Mouse (Mus musculus) adrenal gland, adult 18-20 months (tissue): Measurements from ENCODE around the gene Myom3. TPM values are rescaled to one million over a fixed set of nuclear protein-coding genes. Genes with fewer than 3 reads are reported as not detected.

Experiments
- DNase-seq, 2 experiments: peaks; one replicate each; pipeline ENCODE4 v3.0.0; 2021 to 2022; ENCODE audit warnings: low spot score in 2 of 2
- total RNA-seq, 2 experiments: library from RNA; stranded (reverse); gene quantifications; 1 replicate in 1 of 2; 2 replicates in 1 of 2; pipeline ENCODE4 v1.2.3; 2021

Myom3 gene
- total RNA-seq, 2 experiments from 2014 or later = 0.20 to 1.1 TPM

DNA sequence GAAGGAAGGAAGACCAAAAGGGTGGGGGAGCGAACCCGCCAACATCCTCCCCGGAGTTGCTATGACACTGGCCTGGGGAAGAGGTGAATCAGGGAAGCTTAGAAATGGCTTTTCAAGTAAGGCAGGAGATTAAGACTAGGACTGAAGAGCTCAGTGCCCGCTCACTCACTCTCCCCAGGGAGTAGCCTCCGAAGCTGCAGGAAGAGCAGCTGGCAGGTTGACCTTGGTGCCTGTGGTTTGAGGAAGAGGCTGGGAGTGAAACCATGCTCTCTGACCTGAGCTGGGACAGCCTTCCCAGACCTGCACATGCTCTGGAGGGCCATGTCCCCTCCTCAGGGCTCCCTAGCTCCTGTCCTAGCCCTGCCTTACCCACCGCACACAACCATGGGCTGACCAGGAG is 690 bp upstream of the Myom3 start:
- no peak for DNase-seq

DNA sequence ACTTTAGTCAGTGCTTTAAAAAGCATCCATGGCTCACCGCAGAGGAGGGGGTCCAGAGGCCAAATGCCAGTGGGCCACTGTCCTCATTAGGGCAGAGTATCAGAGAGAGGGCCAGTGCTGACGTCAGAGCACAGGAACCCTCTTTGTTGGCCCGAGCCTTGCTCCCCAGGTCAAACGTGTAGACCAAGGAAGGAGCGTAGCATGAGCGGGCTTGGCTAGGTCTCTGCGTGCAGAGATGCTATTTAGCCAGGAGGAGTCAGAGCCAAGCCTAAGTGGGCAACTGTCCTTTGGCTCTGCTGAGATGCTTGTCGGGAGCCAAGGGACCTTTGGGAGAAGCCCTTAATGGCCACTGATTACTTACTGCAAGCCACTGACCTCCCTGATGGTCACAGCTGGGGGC is 1.5 kb downstream of the Myom3 start:
- DNase-seq = no peak

DNA sequence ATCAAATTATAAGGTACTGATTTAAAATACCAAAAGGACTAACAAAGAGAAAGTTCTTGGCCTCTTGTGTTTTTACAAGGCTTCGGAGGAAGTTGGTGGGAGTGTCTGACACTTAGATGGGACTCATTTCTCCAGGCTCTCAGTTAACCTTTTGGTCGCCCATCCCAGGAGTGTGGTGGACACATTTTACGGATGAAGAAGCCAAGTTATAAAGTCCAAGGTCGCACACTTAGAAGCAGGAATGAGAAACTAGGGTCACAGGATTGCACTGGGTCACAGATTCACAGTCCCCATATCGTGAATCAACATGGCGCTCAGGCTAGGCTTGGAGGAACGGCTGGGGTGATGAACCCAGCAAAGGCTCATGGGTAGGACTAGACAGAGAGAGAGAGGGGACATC is 2.1 kb downstream of the Myom3 start:
- DNase-seq = no peak

DNA sequence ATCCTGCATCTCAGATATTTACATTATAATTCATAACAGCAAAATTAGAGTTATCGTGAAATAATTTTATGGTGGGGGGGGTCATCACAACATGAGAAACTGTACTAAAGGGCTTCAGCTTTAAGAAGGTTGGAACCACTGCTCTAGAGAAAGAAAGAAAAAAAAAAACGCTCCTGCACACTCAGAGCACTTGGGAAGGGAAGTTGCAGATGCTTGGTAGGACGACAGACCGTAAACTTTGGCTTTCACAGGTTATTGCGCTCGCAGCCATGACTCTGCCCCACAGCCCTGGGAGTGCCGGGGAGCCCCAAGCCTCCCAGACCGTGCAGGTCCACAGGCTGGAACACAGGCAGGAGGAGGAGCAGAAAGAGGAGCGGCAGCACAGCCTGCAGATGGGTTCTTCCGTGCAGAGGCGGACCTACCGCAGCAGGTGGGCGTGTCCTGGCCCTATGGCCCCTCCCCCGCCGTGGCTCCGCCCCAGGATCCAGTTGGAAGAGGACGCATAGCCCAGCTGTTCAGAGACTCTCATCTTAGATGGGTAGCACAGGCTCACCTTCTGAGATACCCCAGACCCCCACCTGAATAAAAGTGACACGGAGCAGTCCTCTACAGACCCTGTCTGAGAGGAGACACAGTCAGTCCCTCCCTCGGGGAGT is 2.9 kb downstream of the Myom3 start:
- peak; percentile 44 for DNase-seq

DNA sequence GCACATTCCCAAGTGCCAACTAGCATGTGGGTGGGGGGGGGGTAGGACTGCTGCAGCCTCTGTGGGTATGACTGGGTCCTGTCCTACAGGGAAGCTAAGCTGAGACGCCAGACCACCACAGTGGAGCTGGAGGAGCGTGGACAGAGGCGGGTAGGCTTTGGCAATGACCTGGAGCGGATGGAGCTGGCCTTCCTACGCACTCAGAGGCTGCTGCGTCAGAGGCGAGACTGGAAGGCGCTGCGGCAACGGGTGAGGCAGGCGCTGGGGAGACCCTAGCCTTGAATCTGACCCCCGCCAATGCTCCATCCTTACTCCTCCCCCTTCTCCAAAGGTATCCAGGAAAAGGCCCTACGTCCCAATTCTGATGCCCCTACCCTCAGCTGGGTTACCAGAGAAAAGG is 5.2 kb downstream of the Myom3 start:
- no peak for DNase-seq

DNA sequence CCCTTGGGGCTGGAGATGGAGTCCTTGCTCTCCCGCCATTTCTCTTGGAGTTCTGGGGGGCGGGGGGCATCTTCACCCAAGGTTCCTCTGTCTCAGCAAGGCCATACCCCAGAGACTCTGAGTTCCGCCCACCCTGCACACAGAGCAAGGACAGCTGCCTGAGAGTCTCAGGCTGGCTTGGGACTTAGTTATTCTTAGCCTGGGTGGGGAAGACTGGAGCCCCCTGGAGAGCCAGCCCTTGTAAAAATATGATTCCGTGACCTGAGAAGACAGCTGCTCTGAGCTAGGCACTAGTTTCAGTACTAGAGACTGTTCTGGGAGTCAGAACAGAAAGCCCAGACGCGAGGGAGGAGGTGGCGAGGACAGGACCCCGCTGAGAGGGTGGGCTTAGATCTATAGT is 6.2 kb downstream of the Myom3 start:
- DNase-seq = no peak

DNA sequence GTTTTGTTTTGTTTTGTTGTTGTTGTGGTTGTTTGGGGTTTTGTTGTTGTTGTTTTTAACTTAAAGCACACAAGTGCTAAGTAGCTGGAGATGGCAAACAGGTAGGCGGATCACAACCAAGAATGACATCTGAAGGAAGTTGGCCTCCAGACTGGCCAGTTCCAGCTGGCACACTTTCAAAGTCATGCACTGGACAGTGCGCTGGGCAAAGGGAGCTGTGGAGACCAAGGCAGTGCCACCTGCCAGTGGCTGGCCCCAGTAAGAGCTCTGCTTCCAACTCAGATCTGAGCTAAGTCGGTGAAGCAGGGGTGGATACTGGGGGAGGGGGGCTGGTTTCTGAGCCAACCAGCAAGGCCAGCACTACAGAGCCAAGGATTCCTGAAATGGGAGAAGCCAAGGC is 7.5 kb downstream of the Myom3 start:
- DNase-seq = peak in 1 of 2 experiments; percentile 19

DNA sequence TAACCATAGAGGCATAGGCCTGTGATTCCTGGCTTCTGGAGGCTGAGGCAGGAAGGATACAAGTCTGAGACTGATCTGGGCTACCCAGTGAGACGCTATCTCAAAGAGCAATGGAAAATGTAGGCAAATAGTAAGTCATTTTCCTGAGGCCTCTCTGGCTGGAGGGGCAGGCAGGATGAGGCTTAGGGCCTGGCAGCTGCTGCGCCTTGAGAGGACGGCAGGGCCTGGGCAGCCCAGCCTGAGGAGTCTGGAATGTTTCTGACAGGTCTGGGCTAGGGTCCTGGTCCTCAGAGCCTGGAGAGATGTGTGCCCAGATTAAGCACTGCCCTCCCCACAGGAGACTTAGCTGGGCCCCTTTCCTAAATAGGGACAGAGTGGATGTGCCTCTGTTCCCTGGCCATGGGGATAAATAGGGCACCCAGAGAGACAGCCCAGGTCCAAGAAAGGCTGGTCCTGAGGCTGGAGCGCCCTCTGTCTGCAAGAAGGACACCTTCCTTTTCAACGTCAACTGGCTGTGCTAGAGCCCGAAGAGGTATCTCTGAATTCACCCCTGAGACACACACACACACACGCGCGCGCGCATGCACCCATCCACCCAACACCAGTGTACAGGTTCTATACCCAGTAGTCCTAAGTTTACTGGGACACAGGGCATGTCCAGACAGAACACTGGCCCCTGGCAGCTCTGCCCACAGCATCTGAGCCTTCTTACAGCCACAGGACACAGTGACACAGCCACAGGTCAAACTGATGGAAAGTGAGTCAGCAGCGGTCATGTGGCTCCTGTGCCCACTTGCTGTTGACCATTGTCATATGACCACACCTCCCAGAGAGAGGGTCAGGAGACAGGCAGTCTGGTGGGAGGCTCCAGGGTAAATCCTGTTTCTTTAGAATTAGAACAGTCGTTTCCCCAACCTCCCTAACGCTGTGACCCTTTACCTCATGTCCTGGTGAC is 9.3 kb downstream of the Myom3 start:
- peak; percentile 40 to 47 for DNase-seq

DNA sequence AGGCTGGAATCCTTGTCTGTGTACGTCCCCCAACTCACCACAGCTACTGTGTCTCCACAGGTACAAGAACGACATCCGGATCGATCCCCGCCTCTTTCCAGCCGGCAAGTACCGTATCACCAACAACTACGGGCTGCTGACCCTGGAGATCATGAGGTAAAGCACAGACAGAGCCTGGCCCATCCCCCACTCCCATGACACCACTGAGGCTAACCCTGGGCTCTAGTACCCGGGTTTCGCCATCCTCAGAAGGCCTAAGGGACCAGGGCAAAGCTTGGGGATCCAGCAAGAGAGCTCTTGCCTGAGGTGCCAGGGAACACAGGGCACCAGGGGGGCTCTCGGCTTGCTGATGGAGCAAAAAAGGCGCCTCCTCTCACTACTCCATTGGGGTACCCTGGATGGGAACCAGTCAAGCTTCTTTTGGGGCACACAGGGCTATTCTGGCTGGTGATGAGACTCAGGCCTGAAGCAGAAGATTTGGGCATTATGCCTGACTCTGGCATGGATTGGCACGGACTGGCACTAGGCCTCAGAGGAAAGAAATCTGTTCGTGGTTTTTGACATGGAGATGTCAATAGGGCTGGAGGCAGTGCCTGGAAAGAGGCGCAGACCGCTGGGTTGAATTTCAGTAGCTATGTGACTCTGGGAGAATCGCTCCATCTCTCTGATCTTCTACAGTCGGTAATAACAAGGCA is 11.2 kb downstream of the Myom3 start:
- no peak for DNase-seq

DNA sequence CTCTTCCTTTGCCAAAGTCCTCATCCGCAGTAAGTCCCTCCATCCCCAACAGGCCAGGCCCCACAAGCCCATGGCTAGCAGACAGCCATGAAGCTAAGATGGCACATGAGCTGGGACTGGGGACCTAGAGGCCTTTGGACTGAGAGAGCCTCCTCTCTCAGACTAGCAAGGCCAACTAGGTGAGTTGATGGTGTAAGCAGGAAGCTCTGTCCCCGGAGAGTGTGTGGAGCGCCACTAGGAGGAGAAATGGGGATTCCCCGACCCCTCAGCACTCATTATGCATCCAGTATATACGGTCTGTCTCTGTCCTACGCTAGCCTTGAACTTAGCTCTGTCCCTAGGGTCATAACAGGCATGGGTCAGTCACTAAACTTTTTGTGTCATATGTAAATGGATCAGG is 12.1 kb downstream of the Myom3 start:
- DNase-seq = no peak

DNA sequence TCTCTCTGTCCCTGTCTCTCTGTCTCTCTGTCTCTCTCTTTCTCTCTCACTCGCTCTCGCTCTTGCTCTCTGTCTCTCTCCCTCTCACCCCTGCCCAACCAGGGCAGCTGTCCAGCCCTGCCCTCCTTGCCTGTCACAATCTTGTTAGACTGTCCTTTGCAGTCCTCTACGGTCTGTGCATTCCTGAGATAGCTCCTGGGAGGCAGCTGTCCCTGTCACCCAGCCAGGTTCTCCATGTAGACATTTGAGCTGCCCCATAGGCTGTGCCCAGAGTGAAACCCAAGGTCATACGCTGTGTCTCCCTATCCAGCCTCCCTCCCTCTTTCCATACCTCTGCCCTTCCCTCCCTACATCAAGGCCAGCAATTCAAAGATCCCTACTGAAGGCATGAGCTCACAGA is 13.2 kb downstream of the Myom3 start:
- no peak for DNase-seq

DNA sequence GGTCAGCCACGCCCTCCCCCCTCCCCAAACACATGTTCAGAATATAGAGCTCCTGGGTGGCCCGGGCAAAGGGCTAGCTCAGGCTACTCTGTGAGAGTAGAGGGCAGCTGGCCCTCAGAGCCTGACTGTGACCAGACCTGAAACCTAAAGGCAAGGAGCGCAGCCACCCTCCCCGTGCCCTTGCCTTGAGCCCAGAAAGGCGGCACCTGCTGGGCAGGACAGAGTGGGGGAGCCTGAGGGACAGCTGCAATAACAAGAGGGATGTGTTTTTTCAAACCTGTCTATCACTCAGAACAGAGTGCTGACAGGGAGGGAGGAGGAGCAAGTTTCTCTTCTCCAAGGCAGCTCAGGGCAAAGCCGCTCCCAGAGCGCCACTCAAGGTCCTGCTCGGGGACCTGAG is 15.0 kb downstream of the Myom3 start:
- no peak for DNase-seq

DNA sequence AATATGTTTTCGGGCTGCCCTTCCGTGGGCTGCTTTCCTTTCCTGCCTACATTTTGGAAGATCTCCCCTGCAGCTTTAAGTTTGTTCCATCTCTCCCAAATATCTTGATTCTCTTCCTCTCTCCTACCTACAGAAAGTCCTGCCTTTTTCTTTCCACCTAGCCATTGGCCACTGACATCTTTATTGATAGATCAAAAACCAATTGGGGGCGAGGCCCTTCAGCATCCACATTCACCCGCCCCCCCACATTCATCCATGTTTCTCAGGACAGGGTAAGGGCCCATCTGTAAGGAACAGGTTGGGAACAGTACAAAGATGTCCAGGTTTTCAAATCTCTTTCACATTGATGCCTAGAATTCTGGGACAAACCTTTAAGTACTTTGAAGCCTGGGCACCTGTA is 17.3 kb downstream of the Myom3 start:
- DNase-seq = no peak

DNA sequence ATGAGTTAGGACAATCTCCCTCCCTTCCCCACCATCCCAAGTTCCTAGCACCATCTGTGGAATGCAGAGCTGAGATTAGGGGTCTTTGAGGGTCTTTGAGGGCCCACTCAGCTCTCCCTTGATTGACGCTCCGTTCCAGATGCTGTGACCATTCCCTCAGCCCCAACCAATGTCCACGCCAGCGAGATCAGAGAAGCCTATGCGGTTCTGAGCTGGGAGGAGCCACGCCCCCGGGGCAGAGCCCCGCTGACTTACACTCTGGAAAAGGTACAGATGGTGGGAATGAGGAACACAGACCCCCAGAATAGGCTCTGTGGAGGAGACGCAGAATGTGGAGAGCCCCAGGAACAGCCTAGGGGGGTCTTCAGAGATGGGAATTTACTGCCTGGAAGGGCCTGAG is 20.1 kb downstream of the Myom3 start:
- DNase-seq = no peak

DNA sequence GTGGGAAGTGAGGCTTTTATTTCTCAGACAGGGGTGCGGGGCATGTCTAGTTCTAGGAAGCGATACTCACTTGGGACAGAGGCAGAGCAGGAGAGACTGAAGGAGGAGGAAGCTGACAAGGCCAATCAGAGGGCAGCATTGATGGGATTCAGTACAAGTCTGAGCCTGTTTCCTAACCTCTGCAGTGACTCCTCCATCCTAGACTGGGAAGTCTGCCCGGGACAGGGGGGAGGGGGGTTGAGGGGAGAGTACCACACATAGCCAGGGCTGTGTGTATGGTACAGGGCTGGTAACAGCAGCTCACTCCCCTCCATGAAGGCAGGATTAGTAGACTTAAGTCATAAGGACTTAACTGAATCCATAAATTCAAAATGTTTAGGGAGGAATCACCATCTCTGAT is 20.7 kb downstream of the Myom3 start:
- DNase-seq = no peak

DNA sequence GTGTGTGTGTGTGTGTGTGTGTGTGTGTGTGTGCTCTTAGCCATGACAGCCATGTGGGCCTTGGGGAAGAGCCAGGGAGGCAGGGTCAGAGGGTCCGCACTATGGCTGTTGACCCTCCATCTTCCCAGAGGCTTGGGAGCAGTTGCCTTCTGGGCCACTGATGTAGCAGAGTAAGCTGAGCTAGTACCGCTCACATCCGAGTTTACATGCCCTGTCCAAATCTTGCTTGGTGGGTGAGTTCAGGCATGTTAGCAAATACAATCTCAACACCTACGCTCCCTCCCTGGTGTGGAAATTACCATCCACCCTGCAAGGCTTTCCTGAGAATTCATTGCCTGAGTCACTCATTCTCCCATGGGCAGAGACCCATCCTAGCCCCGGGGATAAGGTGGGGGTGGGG is 21.8 kb downstream of the Myom3 start:
- no peak for DNase-seq

DNA sequence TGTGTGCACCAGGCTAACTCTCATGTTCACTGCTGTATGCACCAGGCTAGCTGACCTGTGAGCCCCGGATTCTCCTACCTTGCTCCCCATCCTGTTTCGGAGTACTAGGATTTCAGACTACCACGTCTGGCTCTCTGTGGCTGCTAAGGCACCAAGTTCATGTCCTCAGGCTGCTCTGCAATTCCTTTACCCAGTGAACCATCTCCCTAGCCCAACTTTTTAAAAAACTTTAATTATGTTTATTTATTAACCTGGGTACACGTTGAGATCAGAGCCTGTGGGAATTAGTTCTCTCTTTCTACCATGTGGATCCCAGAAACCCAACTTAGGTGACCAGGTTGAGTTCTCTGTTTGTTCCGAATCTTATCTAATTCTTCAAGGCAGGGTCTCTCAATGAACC is 27.1 kb downstream of the Myom3 start:
- DNase-seq = no peak

DNA sequence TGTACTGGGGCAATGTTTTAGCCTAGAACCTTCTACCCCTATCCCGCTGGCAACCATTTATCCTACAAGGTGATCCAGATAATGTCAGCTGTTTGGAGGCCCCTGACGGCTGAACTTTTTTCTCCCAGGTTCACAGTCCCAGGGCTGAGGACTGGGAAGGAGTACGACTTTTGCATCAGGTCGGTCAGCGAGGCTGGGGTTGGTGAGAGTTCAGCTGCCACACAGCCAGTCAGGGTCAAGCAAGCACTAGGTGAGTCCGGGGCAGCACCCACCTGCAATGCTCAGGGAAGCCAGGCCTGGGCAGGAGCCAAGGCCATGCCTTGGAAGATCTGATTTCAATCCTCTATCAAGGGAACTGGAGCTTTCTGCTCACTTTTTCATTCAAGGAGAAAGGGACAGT is 27.8 kb downstream of the Myom3 start:
- DNase-seq = no peak

DNA sequence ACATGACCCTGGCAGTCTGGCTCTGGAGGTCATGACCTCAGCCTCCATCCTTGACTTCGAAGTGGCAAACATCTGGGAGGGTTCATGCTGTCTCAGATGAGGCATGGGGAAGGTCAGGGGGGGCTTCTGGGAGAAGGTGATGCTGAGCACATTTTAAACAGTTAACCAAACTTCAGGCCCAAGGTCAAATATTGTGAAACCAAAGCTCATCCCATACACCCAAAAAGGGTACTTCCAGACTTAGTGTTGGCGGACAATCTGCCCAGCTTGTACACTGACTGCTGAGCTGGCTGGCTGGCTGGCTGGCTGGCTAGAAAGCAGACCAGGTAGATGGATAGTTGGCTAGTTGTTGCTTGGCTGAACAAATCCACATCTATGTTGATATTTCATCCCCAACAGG is 29.6 kb downstream of the Myom3 start:
- DNase-seq = no peak

DNA sequence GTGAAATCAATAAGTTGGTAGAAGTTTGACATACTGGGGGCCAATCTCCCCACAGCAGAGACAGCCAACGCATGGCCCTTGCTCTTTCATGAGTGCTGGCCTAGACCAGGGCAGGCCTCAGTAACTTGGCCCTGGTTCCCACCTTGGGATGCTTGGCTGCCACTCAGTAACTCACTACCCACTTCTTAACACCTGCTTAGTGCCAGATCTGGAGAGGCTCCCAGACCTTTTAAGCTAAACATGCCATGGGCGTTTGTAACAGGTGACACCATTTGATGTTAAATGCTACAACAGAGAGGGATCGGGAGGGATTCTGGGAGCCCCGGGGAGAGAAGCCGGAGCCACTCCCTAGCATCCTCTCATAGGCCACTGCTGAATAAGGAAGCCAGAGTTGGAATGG is 33.3 kb downstream of the Myom3 start:
- DNase-seq = no peak

DNA sequence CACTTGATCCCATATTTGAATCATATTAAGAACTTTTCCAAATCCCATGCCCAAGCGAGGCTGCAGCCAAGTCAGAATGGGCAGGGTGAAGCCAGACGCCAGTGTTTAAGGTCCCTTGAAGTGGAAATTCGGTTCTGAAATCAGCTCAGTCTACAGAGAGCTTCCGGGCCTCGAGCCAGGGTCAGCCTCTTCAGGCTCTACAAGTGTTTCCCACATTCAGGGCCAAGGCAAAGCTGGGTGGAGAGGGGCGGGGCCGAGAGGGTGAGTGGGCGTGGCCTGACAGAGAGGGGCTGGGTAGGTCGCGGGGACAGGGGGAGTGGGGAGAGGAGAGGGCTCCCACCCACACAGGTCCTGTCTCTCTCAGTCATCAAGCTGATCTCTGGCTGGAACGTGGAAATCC is 38.4 kb downstream of the Myom3 start:
- DNase-seq = peak in 1 of 2 experiments; percentile 47

DNA sequence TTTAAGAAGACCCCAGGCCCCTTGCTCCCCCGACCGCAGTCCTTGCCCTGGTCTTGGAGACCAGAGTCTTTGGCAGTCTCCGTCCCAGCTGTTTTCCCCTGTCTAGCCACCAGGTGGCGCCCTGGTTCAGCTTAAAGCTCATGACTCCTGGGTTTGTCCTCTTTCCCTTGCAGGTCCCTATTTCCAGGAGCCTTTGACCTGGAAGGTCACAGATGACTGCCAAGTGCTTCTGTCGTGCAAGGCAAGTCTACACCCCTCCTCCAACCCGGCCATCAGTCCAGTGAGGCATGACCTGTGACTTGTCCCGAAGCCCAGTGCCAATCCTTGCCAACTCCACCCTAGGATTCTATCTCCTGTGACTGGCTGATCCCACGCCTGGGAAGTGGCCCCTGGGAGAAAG is 42.0 kb downstream of the Myom3 start:
- peak; percentile 93 to 94 for DNase-seq
